Mouse (Mus musculus): ENCODE measurements at regions not wholly inside any gene's neighbourhood (a gene's known extent, or its start where the extent isn't known, plus 50 kb on each side); places are given as distances from the start of the nearest gene placed in this dataset.

DNA sequence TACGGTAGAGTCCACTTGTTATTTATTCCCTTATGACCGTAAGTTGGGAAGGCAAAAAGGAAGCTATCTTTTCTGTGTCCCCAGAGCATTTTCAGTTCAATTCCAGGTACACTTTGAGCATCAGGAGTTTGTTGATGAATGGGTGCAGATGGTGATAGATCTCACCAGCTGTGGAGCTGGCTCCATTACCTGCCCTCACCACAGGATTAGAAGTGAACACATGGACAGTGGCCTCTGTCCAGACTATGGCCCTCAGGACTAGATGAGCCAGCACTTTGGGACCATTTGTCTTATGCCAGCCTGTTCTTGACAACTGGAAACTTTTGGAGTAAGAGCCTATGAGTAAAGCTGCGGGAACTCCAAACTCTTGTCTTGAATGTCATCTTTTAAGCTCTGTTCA, 123.5 kb upstream of the 1700064H15Rik start:
- TF ChIP-seq CTCF (conservative IDR thresholded peaks at IDR 0.05; ENCODE audit: insufficient read depth, insufficient read length, low read depth, low read length), result no peak
- no peak for TF ChIP-seq POLR2A (IDR thresholded peaks at IDR 0.05; ENCODE audit: low read depth, low read length)

Measured in kidney, adult 2 months (tissue).